Mouse (Mus musculus) right cerebral cortex, adult 18-20 months (tissue): Measurements from ENCODE around the gene Smyd3.

Source experiments
- DNase-seq: peaks from one replicate; pipeline ENCODE4 v3.0.0; 2022; ENCODE audit warnings: mixed read lengths

Smyd3 gene

GRCm38 (mm10) chr1:179055760-179056159 is 462.1 kb downstream of the Smyd3 start:
- DNase-seq = no peak

GRCm38 (mm10) chr1:179054385-179055116 is 463.3 kb downstream of the Smyd3 start:
- DNase-seq = no peak

GRCm38 (mm10) chr1:179052545-179053180 is 465.2 kb downstream of the Smyd3 start:
- DNase-seq = no peak

GRCm38 (mm10) chr1:179047931-179048596 is 469.8 kb downstream of the Smyd3 start:
- DNase-seq = no peak

GRCm38 (mm10) chr1:179045856-179046714 is 471.8 kb downstream of the Smyd3 start:
- DNase-seq = no peak

- no peak for DNase-seq
These were observed 473.7 kb downstream of the Smyd3 start for GRCm38 (mm10) chr1:179044165-179044564.

GRCm38 (mm10) chr1:179043644-179044043 is 474.2 kb downstream of the Smyd3 start:
- DNase-seq = no peak

- peak; percentile 32 for DNase-seq
These were observed 475.9 kb downstream of the Smyd3 start for GRCm38 (mm10) chr1:179041905-179042337.

GRCm38 (mm10) chr1:179041231-179041904 is 476.5 kb downstream of the Smyd3 start:
- DNase-seq = no peak

GRCm38 (mm10) chr1:179038801-179039200 is 479.0 kb downstream of the Smyd3 start:
- no peak for DNase-seq

GRCm38 (mm10) chr1:179032947-179033346 is 484.9 kb downstream of the Smyd3 start:
- no peak for DNase-seq

- DNase-seq = no peak
These were observed 486.3 kb downstream of the Smyd3 start for GRCm38 (mm10) chr1:179031581-179031980.

GRCm38 (mm10) chr1:179026614-179027013 is 491.2 kb downstream of the Smyd3 start:
- peak; percentile 63 for DNase-seq

GRCm38 (mm10) chr1:179025169-179025568 is 492.7 kb downstream of the Smyd3 start:
- no peak for DNase-seq

GRCm38 (mm10) chr1:179023486-179023885 is 494.4 kb downstream of the Smyd3 start:
- DNase-seq = no peak

GRCm38 (mm10) chr1:179017428-179017827 is 500.4 kb downstream of the Smyd3 start:
- no peak for DNase-seq

GRCm38 (mm10) chr1:179013021-179013420 is 504.8 kb downstream of the Smyd3 start:
- DNase-seq = no peak

GRCm38 (mm10) chr1:179012273-179012672 is 505.6 kb downstream of the Smyd3 start:
- peak; percentile 44 for DNase-seq

GRCm38 (mm10) chr1:179010756-179011155 is 507.1 kb downstream of the Smyd3 start:
- no peak for DNase-seq

- DNase-seq = no peak
These were observed 507.9 kb downstream of the Smyd3 start for GRCm38 (mm10) chr1:179009911-179010310.

- no peak for DNase-seq
These were observed 513.5 kb downstream of the Smyd3 start for GRCm38 (mm10) chr1:179004133-179004866.
